Mouse (Mus musculus) erythroblast, embryonic 14.5 days (primary cell): ENCODE data around the gene Rpl3l.

Experiments
- GATA1 ChIP-seq: IDR thresholded peaks from 2 replicates; pipeline ENCODE4 v1.6.1; 2012; ENCODE audit warnings: low read length, inconsistent platforms, mixed read lengths
- TAL1 ChIP-seq: IDR thresholded peaks from 3 replicates; pipeline ENCODE4 v1.6.1; 2012; ENCODE audit warnings: low read length, inconsistent platforms, mixed read lengths

DNA sequence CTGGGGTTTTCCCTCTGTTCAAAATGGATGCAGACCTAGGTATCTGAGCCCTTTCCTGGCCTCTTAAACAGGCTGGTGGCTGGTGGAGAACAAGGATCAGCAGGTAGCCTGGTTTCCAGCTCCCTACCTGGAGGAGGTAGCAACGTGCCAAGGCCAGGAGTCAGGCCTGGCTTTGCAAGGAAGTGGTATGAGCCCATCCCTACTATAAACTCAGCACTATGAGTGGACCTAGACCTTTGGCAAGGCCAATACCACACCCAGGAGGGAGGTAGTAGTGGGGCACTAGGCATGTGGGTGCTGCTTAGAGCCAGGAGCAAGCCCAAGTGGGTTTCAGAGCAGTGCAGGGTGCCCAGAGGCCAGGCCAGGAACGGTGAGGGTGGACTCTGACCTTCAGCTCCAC is 28.1 kb upstream of the Rpl3l start:
- TF ChIP-seq GATA1 = no peak
- TF ChIP-seq TAL1 = no peak
